Mouse (Mus musculus) heart, postnatal 10 days (tissue): ENCODE data around the gene Klhl5. TPM values are rescaled to one million over a fixed set of nuclear protein-coding genes. Genes with fewer than 3 reads are reported as not detected.
"Not testable (repeated sequence)": the region's sequence is repeated elsewhere in the genome, so short reads cannot be mapped to it uniquely, and the experiment has no call there.

Experiments
- DNase-seq, 2 experiments: peaks; one replicate each; pipeline ENCODE4 v3.0.0; 2021
- intact Hi-C: fragments of 180-260 bp; cut with DNase I; formaldehyde crosslinking; loops from one replicate; pipeline ENCODE4 v1.15.1; 2025
- total RNA-seq, 2 experiments: library from RNA; stranded (reverse); gene quantifications; 2 replicates each; pipeline ENCODE4 v1.2.3; 2021

Klhl5 gene
- total RNA-seq, 2 experiments from 2014 or later, result 20.8 to 21.1 TPM

- DNase-seq, result no peak
- intact Hi-C loops, result no loop called here
These were observed 12.3 kb upstream of the Klhl5 start for GRCm38 (mm10) chr5:65094902-65095545.

- intact Hi-C loops, result no loop called here
- DNase-seq, result no peak
These were observed 11.3 kb upstream of the Klhl5 start for GRCm38 (mm10) chr5:65096082-65096481.

- intact Hi-C loops, result no loop called here
- DNase-seq, result no peak
These were observed 10.5 kb upstream of the Klhl5 start for GRCm38 (mm10) chr5:65096805-65097204.

GRCm38 (mm10) chr5:65097457-65097856 is 9.9 kb upstream of the Klhl5 start:
- intact Hi-C loops, result no loop called here
- DNase-seq, result no peak

GRCm38 (mm10) chr5:65100002-65100401 is 7.3 kb upstream of the Klhl5 start:
- intact Hi-C loops, result loop anchor here (5.0 kb wide), 1 partner anchor 53 kb away; no protein-coding TSS in a partner anchor

GRCm38 (mm10) chr5:65101209-65101608 is 6.1 kb upstream of the Klhl5 start:
- intact Hi-C loops, result loop anchor here (5.0 kb wide), 1 partner anchor 54 kb away; no protein-coding TSS in a partner anchor
- no peak for DNase-seq

More at GRCm38 (mm10) chr5:65100002-65100401, 7.3 kb upstream of the Klhl5 start:
- no peak for DNase-seq

GRCm38 (mm10) chr5:65101621-65102020 is 5.7 kb upstream of the Klhl5 start:
- intact Hi-C loops, result loop anchor here (5.0 kb wide), 1 partner anchor 54 kb away; no protein-coding TSS in a partner anchor
- no peak for DNase-seq

GRCm38 (mm10) chr5:65102026-65102640 is 5.2 kb upstream of the Klhl5 start:
- no peak for DNase-seq
- intact Hi-C loops, result loop anchor here (5.0 kb wide), 1 partner anchor 55 kb away; no protein-coding TSS in a partner anchor

GRCm38 (mm10) chr5:65102641-65103042 is 4.7 kb upstream of the Klhl5 start:
- intact Hi-C loops, result loop anchor here (5.0 kb wide), 1 partner anchor 55 kb away; no protein-coding TSS in a partner anchor
- DNase-seq, result no peak

GRCm38 (mm10) chr5:65107773-65108432 is 564 bp downstream of the Klhl5 start:
- intact Hi-C loops, result loop anchor here (5.0 kb wide), 1 partner anchor 49 kb away; no protein-coding TSS in a partner anchor
- DNase-seq, result peak; percentile 41 to 61

GRCm38 (mm10) chr5:65112225-65112624 is 4.9 kb downstream of the Klhl5 start:
- intact Hi-C loops, DNase-seq: not testable (repeated sequence)

- intact Hi-C loops, result no loop called here
- no peak for DNase-seq
These were observed 6.0 kb downstream of the Klhl5 start for GRCm38 (mm10) chr5:65113323-65113722.

GRCm38 (mm10) chr5:65116789-65117188 is 9.4 kb downstream of the Klhl5 start:
- intact Hi-C loops, result no loop called here
- no peak for DNase-seq

- intact Hi-C loops, result no loop called here
- no peak for DNase-seq
These were observed 12.2 kb downstream of the Klhl5 start for GRCm38 (mm10) chr5:65119495-65119894.

GRCm38 (mm10) chr5:65119918-65120317 is 12.6 kb downstream of the Klhl5 start:
- intact Hi-C loops, result no loop called here
- DNase-seq, result no peak

- intact Hi-C loops, result no loop called here
- DNase-seq, result no peak
These were observed 15.3 kb downstream of the Klhl5 start for GRCm38 (mm10) chr5:65122616-65123015.

- intact Hi-C loops, result no loop called here
These were observed 18.8 kb downstream of the Klhl5 start for GRCm38 (mm10) chr5:65126137-65126536.

GRCm38 (mm10) chr5:65128481-65128880 is 21.1 kb downstream of the Klhl5 start:
- intact Hi-C loops, result no loop called here
- no peak for DNase-seq

More at GRCm38 (mm10) chr5:65126137-65126536, 18.8 kb downstream of the Klhl5 start:
- no peak for DNase-seq

GRCm38 (mm10) chr5:65130528-65131210 is 23.3 kb downstream of the Klhl5 start:
- no peak for DNase-seq
- intact Hi-C loops, result no loop called here

- intact Hi-C loops, result no loop called here
- no peak for DNase-seq
These were observed 24.0 kb downstream of the Klhl5 start for GRCm38 (mm10) chr5:65131211-65131879.
